Mouse (Mus musculus) limb, embryonic 10.5 days (tissue): Measurements from ENCODE around the gene Fkbp5. TPM values are rescaled to one million over a fixed set of nuclear protein-coding genes. Genes with fewer than 3 reads are reported as not detected.

Experiments used
- DNase-seq: peaks from one replicate; pipeline ENCODE4 v3.0.0-alpha.2; 2017; ENCODE audit warnings: low spot score
- H3K27ac ChIP-seq: fragments of 300-500 bp; sonication (generic); 2 replicates; pipeline ENCODE4 v1.5.1; 2016; ENCODE audit warnings: mild to moderate bottlenecking
- H3K27me3 ChIP-seq: fragments of 300-500 bp; sonication (generic); 2 replicates; pipeline ENCODE4 v1.6.1; 2016; ENCODE audit warnings: low read depth, mild to moderate bottlenecking; ENCODE audit not compliant: poor library complexity, severe bottlenecking
- H3K36me3 ChIP-seq: fragments of 300-500 bp; sonication (generic); 2 replicates; pipeline ENCODE4 v1.6.1; 2016; ENCODE audit warnings: mild to moderate bottlenecking, moderate library complexity
- H3K4me1 ChIP-seq: fragments of 300-500 bp; sonication (generic); 2 replicates; pipeline ENCODE4 v1.6.1; 2016
- H3K4me3 ChIP-seq: fragments of 300-500 bp; sonication (generic); 2 replicates; pipeline ENCODE4 v1.5.1; 2016; ENCODE audit warnings: mild to moderate bottlenecking, moderate library complexity
- H3K9me3 ChIP-seq: fragments of 300-500 bp; sonication (generic); replicated peaks from 2 replicates; pipeline ENCODE4 v1.6.1; 2016; ENCODE audit warnings: mild to moderate bottlenecking
- WGBS: fragments of 180-500 bp; shearing (Covaris S2); methylation state at CpG from one replicate; pipeline ENCODE4 v1.1.7; 2016; 5-methylcytosine and 5-hydroxymethylcytosine counted together
- polyA plus RNA-seq: library from polyadenylated mRNA; unstranded; fragments of >200 nt; fragmentation: Nextera tagmentation; extraction: Ambion mirVana; gene quantifications from 2 replicates; pipeline ENCODE4 v1.2.1, GENCODE M21; 2016

Gene Fkbp5
- polyA plus RNA-seq, 1 experiment from 2014 or later = 32.6 TPM

GRCm38 (mm10) chr17:28532557-28532956 lies 15.2 kb upstream of the Fkbp5 start:
- no peaks in the 10 kb centered on the region for H3K9me3 ChIP-seq
- peaks cover 23% of the 10 kb centered on the region for H3K27me3 ChIP-seq
- peaks cover 21% of the 10 kb centered on the region for H3K4me1 ChIP-seq
- H3K27ac ChIP-seq = no peak overlapping the region
- WGBS = 86% methylated on average over 7 of the region's 7 CpGs
- no peaks in the 10 kb centered on the region for H3K36me3 ChIP-seq
- DNase-seq = no peak
- no peak overlapping the region for H3K4me3 ChIP-seq

- 15% methylated on average over 18 of the region's 18 CpGs for WGBS
- DNase-seq = peak; percentile 71
- H3K4me3 ChIP-seq = peak overlapping the region; percentile 31
Measured at GRCm38 (mm10) chr17:28531946-28532345, 14.6 kb upstream of the Fkbp5 start.

GRCm38 (mm10) chr17:28530506-28530905 lies 13.2 kb upstream of the Fkbp5 start, which contains the start of gene Armc12:
Gene Armc12, plus strand, starts transcription at chr17:28530806.
- no peak for DNase-seq
- WGBS = 88% methylated on average over 6 of the region's 6 CpGs
- Histone ChIP-seq H3K27me3 (peaks cover 16% of the 10 kb centered on the region), H3K4me1 (peaks cover 26% of the 10 kb centered on the region), H3K4me3 (peak within 1 kb of the TSS; percentile 31; the same call in 1 of the 2 replicates), H3K27ac (no peak within 1 kb of the TSS), H3K9me3 (no peaks in the 10 kb centered on the region), H3K36me3 (no peaks in the 10 kb centered on the region)

More at GRCm38 (mm10) chr17:28531946-28532345, 14.6 kb upstream of the Fkbp5 start:
- no peak overlapping the region for H3K27ac ChIP-seq
- no peaks in the 10 kb centered on the region for H3K36me3 ChIP-seq
- H3K9me3 ChIP-seq = no peaks in the 10 kb centered on the region
- H3K4me1 ChIP-seq = peaks cover 26% of the 10 kb centered on the region
- peaks cover 17% of the 10 kb centered on the region for H3K27me3 ChIP-seq

GRCm38 (mm10) chr17:28529116-28529515 lies 11.8 kb upstream of the Fkbp5 start:
- no peak for DNase-seq
- 74% methylated on average over 4 of the region's 4 CpGs for WGBS

GRCm38 (mm10) chr17:28528043-28528351 lies 10.7 kb upstream of the Fkbp5 start:
- no peak overlapping the region for H3K27ac ChIP-seq
- no peak overlapping the region for H3K4me3 ChIP-seq
- 4% methylated on average over 6 of the region's 6 CpGs for WGBS
- H3K27me3 ChIP-seq = peaks cover 28% of the 10 kb centered on the region
- H3K4me1 ChIP-seq = peaks cover 39% of the 10 kb centered on the region
- peak; percentile 90 for DNase-seq
- H3K9me3 ChIP-seq = no peaks in the 10 kb centered on the region
- no peaks in the 10 kb centered on the region for H3K36me3 ChIP-seq

More at GRCm38 (mm10) chr17:28529116-28529515, 11.8 kb upstream of the Fkbp5 start:
- Histone ChIP-seq H3K4me3 (no peak overlapping the region), H3K36me3 (no peaks in the 10 kb centered on the region), H3K9me3 (no peaks in the 10 kb centered on the region), H3K27ac (no peak overlapping the region), H3K4me1 (peaks cover 28% of the 10 kb centered on the region), H3K27me3 (peaks cover 24% of the 10 kb centered on the region)

- DNase-seq = no peak
- H3K36me3 ChIP-seq = no peaks in the 10 kb centered on the region
- peak overlapping the region; percentile 48 for H3K27ac ChIP-seq
- WGBS = 53% methylated on average over 12 of the region's 12 CpGs
- H3K27me3 ChIP-seq = peaks cover 28% of the 10 kb centered on the region
- H3K4me1 ChIP-seq = peaks cover 40% of the 10 kb centered on the region
- no peaks in the 10 kb centered on the region for H3K9me3 ChIP-seq
- no peak overlapping the region for H3K4me3 ChIP-seq
Measured at GRCm38 (mm10) chr17:28527184-28528042, 10.1 kb upstream of the Fkbp5 start.

GRCm38 (mm10) chr17:28524831-28525430 lies 7.6 kb upstream of the Fkbp5 start:
- Histone ChIP-seq H3K4me3 (no peak overlapping the region), H3K27ac (no peak overlapping the region), H3K9me3 (no peaks in the 10 kb centered on the region), H3K36me3 (no peaks in the 10 kb centered on the region), H3K27me3 (peaks cover 33% of the 10 kb centered on the region), H3K4me1 (peaks cover 39% of the 10 kb centered on the region)
- 75% methylated on average over 4 of the region's 4 CpGs for WGBS
- DNase-seq = no peak

GRCm38 (mm10) chr17:28524009-28524695 lies 6.8 kb upstream of the Fkbp5 start:
- Histone ChIP-seq H3K9me3 (no peaks in the 10 kb centered on the region), H3K4me3 (peak overlapping the region; percentile 72), H3K27me3 (peaks cover 38% of the 10 kb centered on the region), H3K27ac (0 out of 2 replicates have a peak overlapping the region, but pooled peaks have one; percentile 93), H3K36me3 (no peaks in the 10 kb centered on the region), H3K4me1 (peaks cover 39% of the 10 kb centered on the region)
- no peak for DNase-seq
- 83% methylated on average over 23 of the region's 23 CpGs for WGBS

GRCm38 (mm10) chr17:28523355-28524008 lies 6.2 kb upstream of the Fkbp5 start:
- Histone ChIP-seq H3K4me3 (peak overlapping the region; percentile 72), H3K4me1 (peaks cover 45% of the 10 kb centered on the region), H3K27ac (peak overlapping the region; percentile 93), H3K36me3 (no peaks in the 10 kb centered on the region; the same call in 1 of the 2 replicates), H3K9me3 (no peaks in the 10 kb centered on the region), H3K27me3 (peaks cover 44% of the 10 kb centered on the region)
- WGBS = 5% methylated on average over 28 of the region's 28 CpGs
- DNase-seq = no peak

- under 1% methylated on average over 65 of the region's 66 CpGs for WGBS
- peaks cover 46% of the 10 kb centered on the region for H3K4me1 ChIP-seq
- H3K27me3 ChIP-seq = peaks cover 51% of the 10 kb centered on the region
- H3K27ac ChIP-seq = peak overlapping the region; percentile 93
- DNase-seq = peak; percentile 89
- H3K4me3 ChIP-seq = peak overlapping the region; percentile 72
- H3K36me3 ChIP-seq = no peaks in the 10 kb centered on the region; the same call in 1 of the 2 replicates
- no peaks in the 10 kb centered on the region for H3K9me3 ChIP-seq
Measured at GRCm38 (mm10) chr17:28522623-28523354, 5.5 kb upstream of the Fkbp5 start.

GRCm38 (mm10) chr17:28521920-28522319 lies 4.6 kb upstream of the Fkbp5 start:
- Histone ChIP-seq H3K27ac (peak overlapping the region; percentile 93; the same call in 1 of the 2 replicates), H3K9me3 (no peaks in the 10 kb centered on the region), H3K36me3 (no peaks in the 10 kb centered on the region; the same call in 1 of the 2 replicates), H3K4me1 (peaks cover 44% of the 10 kb centered on the region), H3K27me3 (peaks cover 60% of the 10 kb centered on the region), H3K4me3 (peak overlapping the region; percentile 72; the same call in 1 of the 2 replicates)
- WGBS = 37% methylated on average over 6 of the region's 6 CpGs
- no peak for DNase-seq
